Comparison of ENCODE assay signal across 10 mouse cellular contexts in the genomic region with DNA sequence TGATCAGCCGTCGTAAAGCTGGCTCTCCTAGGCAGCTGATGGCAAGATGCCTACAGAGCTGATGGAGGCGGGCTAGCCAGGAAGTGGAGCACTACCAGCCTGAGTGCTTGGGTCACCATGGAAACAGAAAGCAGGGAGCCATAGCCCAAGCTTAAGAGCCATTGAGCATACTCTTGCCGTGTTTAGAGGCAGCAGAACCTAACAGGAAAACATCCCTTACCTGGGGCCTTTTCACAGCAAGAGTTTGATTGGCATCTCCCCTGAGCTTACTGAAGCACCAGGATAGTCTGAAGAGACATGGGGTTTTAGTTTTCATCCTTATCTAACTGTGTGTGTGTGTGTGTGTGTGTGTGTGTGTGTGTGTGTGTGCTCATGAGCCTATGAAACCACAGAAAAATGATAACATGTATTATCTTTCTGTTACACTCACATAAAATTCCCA. TPM values are rescaled to one million over a fixed set of nuclear protein-coding genes. Genes with fewer than 3 reads are reported as not detected.
DNase-seq lines count a peak whose midpoint lies in the region; ATAC-seq and TF ChIP-seq lines count a peak whose summit lies in the region.
"Had no signal": no experiment of that assay in that cellular context is flagged by ENCODE, and none has a peak within 500 bp of the region (broad histone marks: within the 10 kb centered on the region; RNA-seq: fewer than 3 reads in every experiment).

No protein-coding gene starts in this region.

- no peaks in the 10 kb centered on the region for H3K27me3 ChIP-seq in forebrain, postnatal 0 days (ENCODE audit: insufficient read depth, low read length)
- no peaks in the 10 kb centered on the region for H3K27me3 ChIP-seq in midbrain, embryonic 15.5 days (replicated peaks)
- H3K27me3 ChIP-seq: embryonic facial prominence, embryonic 15.5 days; stomach, embryonic 15.5 days had no signal

- intact Hi-C loops in left cerebral cortex, adult 2 months (cut with DNase I), result no loop called here

- peak; percentile 38 for DNase-seq in R1 (ENCODE audit: low read depth, low spot score)
- DNase-seq in forebrain, postnatal 0 days, result peak; percentile 86
- peak; percentile 54 to 66 for DNase-seq in left cerebral cortex, adult 2 months (ENCODE audit: extremely low spot score in 1 of 2, low spot score in 2 of 2)
- DNase-seq in thymus, postnatal 14 days, result no peak
- DNase-seq in kidney, adult 8-10 months, result no peak
- no peak for DNase-seq in gastrocnemius, postnatal 10 days

- 11% methylated on average over 4 of the region's 4 CpGs for WGBS in forebrain, postnatal 0 days
- WGBS in midbrain, embryonic 15.5 days, result 29% methylated on average over 4 of the region's 4 CpGs

- H3K4me2 ChIP-seq in forebrain, postnatal 0 days (ENCODE audit: low read depth), result no peak overlapping the region
- no peak overlapping the region for H3K4me2 ChIP-seq in midbrain, embryonic 15.5 days
- H3K4me2 ChIP-seq: embryonic facial prominence, embryonic 15.5 days; stomach, embryonic 15.5 days had no signal

- H3K9ac ChIP-seq in forebrain, postnatal 0 days, result no peak overlapping the region
- H3K9ac ChIP-seq in midbrain, embryonic 15.5 days, result no peak overlapping the region
- H3K9ac ChIP-seq: embryonic facial prominence, embryonic 15.5 days; stomach, embryonic 15.5 days had no signal

- H3K36me3 ChIP-seq in forebrain, postnatal 0 days (ENCODE audit: insufficient read depth), result no peaks in the 10 kb centered on the region
- no peaks in the 10 kb centered on the region for H3K36me3 ChIP-seq in midbrain, embryonic 15.5 days (replicated peaks)
- H3K36me3 ChIP-seq: embryonic facial prominence, embryonic 15.5 days; stomach, embryonic 15.5 days had no signal

- H3K4me1 ChIP-seq in forebrain, postnatal 0 days (ENCODE audit: insufficient read depth), result 0 out of 2 replicates have a peak, but pooled peaks cover 10% of the 10 kb centered on the region
- H3K4me1 ChIP-seq in midbrain, embryonic 15.5 days, result peaks cover 6% of the 10 kb centered on the region; the same call in 1 of the 2 replicates
- H3K4me1 ChIP-seq: embryonic facial prominence, embryonic 15.5 days; stomach, embryonic 15.5 days had no signal

- ATAC-seq in forebrain, postnatal 0 days, result peak; percentile 97
- ATAC-seq in midbrain, embryonic 15.5 days (replicated peaks), result peak; percentile 93
- ATAC-seq: inflammation-experienced regulatory T-cells, adult 6 months had no signal

- TF ChIP-seq CTCF in forebrain, postnatal 0 days (IDR thresholded peaks at IDR 0.05; ENCODE audit: low read depth), result no peak
- no peak for TF ChIP-seq CTCF in left cerebral cortex, adult 2 months (IDR thresholded peaks at IDR 0.05)

- H3K4me3 ChIP-seq in forebrain, postnatal 0 days (ENCODE audit: low read depth, low read length), result no peak overlapping the region
- no peak overlapping the region for H3K4me3 ChIP-seq in left cerebral cortex, adult 2 months
- H3K4me3 ChIP-seq in midbrain, embryonic 15.5 days, result no peak overlapping the region
- H3K4me3 ChIP-seq: embryonic facial prominence, embryonic 15.5 days; stomach, embryonic 15.5 days had no signal

- peak overlapping the region; percentile 35; the same call in 1 of the 2 replicates for H3K27ac ChIP-seq in forebrain, postnatal 0 days (ENCODE audit: low read depth, low read length)
- H3K27ac ChIP-seq in left cerebral cortex, adult 2 months, result no peak overlapping the region
- H3K27ac ChIP-seq in midbrain, embryonic 15.5 days, result no peak overlapping the region
- H3K27ac ChIP-seq: embryonic facial prominence, embryonic 15.5 days; stomach, embryonic 15.5 days had no signal

- H3K9me3 ChIP-seq in forebrain, postnatal 0 days (ENCODE audit: low read length), result no peaks in the 10 kb centered on the region
- H3K9me3 ChIP-seq in midbrain, embryonic 15.5 days, result no peaks in the 10 kb centered on the region
- H3K9me3 ChIP-seq: embryonic facial prominence, embryonic 15.5 days; stomach, embryonic 15.5 days had no signal

RNA-seq across cellular contexts. Expression of a gene that starts 13.0 kb away (rescaled TPM):
- total RNA-seq in forebrain, postnatal 0 days (2014; rRNA removed), result 2.6 and 4.3 TPM in 2 replicates
- polyA plus RNA-seq in forebrain, postnatal 0 days (2015; fragmentation: Nextera tagmentation; extraction: Ambion mirVana), result 1.2 and 1.3 TPM in 2 replicates
- total RNA-seq in left cerebral cortex, adult 2 months (2021), result 1 to 10 TPM; 1.7 to 2.1 TPM
- polyA plus RNA-seq in midbrain, embryonic 15.5 days (2015; fragmentation: Nextera tagmentation; extraction: Ambion mirVana), result 0.63 and 0.75 TPM in 2 replicates
- under 1 TPM; 0.70 to 0.99 TPM for total RNA-seq in gastrocnemius, postnatal 10 days (2021)

Comparison
In these comparisons a context has a peak if more than half of its experiments do, and no peak if none do; other contexts are left out.
1. DNase-seq: peak in R1 (single experiment), forebrain, postnatal 0 days (single experiment) and left cerebral cortex, adult 2 months (2 of 2); none in thymus, postnatal 14 days (single experiment), kidney, adult 8-10 months (0 of 2) and gastrocnemius, postnatal 10 days (single experiment).